15 mouse cellular contexts compared by ENCODE assay signal in the genomic region with DNA sequence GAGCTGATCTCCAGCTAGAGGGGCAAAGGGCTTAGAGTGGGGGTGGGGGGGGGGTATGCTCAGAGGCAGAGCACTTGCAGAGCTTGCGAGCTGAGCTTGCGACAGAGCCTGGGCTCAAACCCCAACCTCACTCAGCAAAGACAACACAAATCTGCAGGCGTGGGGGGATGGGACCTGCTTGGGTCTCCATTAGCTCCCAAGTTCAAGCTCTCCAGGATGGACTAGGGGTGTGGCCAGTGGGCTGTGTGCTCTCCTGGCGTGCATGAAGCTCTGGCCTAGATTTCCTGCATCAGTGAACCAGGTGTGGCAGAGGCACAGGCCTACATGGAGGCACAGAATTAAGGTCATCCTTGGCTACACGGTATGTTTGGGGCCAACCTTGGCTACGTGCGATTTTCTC. TPM values are rescaled to one million over a fixed set of nuclear protein-coding genes. Genes with fewer than 3 reads are reported as not detected.
A peak's percentile ranks its signal among the peaks of the same experiment; 100 is the strongest.
DNase-seq lines count a peak whose midpoint lies in the region; ATAC-seq and TF ChIP-seq lines count a peak whose summit lies in the region.
"Had no signal": no experiment of that assay in that cellular context is flagged by ENCODE, and none has a peak within 500 bp of the region (broad histone marks: within the 10 kb centered on the region; RNA-seq: fewer than 3 reads in every experiment).

No protein-coding gene starts in this region.

- no peak for TF ChIP-seq CTCF in spleen, adult 2 months (IDR thresholded peaks at IDR 0.05; ENCODE audit: extremely low read depth, insufficient read depth, insufficient read length, insufficient replicate concordance)

- WGBS in spleen, adult 2 months: 34% methylated on average over 7 of the region's 7 CpGs

- peak; percentile 70 for DNase-seq in CD4-positive, CD25-positive, alpha-beta regulatory T cell, adult 2 months (ENCODE audit: low read depth, low spot score)
- no peak for DNase-seq in spleen, adult 2 months (ENCODE audit: low read depth in 1 of 2, low spot score in 2 of 2)
- DNase-seq in spleen, adult 12 weeks (ENCODE audit: low spot score): no peak
- no peak for DNase-seq in embryo, embryonic 9.5 days (ENCODE audit: extremely low spot score)
- no peak for DNase-seq in gastrocnemius, adult 18-20 months (ENCODE audit: low spot score)
- DNase-seq: adrenal gland, adult 8-10 months; gastrocnemius, postnatal 10 days; heart, postnatal 10 days; kidney, adult 18-20 months had no signal

- H3K4me1 ChIP-seq in spleen, adult 2 months (ENCODE audit: control insufficient read depth, insufficient read depth, insufficient read length): peaks cover 28% of the 10 kb centered on the region
- H3K4me1 ChIP-seq: midbrain, embryonic 13.5 days had no signal

- no peak for ATAC-seq in CD4-positive, CD25-positive, alpha-beta regulatory T cell, adult 4 months
- ATAC-seq in megakaryocyte progenitor cell, adult 5-6 weeks (replicated peaks; ENCODE audit: poor library complexity): peak; percentile 13; the same call in 1 of the 2 replicates
- no peak for ATAC-seq in cerebellum, adult (ENCODE audit: insufficient number of reproducible peaks, low FRiP score, low TSS enrichment)
- ATAC-seq: midbrain, embryonic 13.5 days had no signal

- no peaks in the 10 kb centered on the region for H3K27me3 ChIP-seq in spleen, adult 2 months (ENCODE audit: control insufficient read depth, insufficient read depth, low read length)
- H3K27me3 ChIP-seq: midbrain, embryonic 13.5 days had no signal

- TF ChIP-seq POLR2A in spleen, adult 2 months (IDR thresholded peaks at IDR 0.05; ENCODE audit: low read depth, low read length): no peak

- H3K4me3 ChIP-seq in spleen, adult 2 months (ENCODE audit: extremely low read depth, insufficient read depth, insufficient read length): peak overlapping the region; percentile 58
- H3K4me3 ChIP-seq: erythroblast, embryonic 14.5 days; midbrain, embryonic 13.5 days had no signal

- H3K36me3 ChIP-seq in spleen, adult 2 months (ENCODE audit: control insufficient read depth, insufficient read depth, low read length): no peaks in the 10 kb centered on the region; the same call in 1 of the 2 replicates
- H3K36me3 ChIP-seq: midbrain, embryonic 13.5 days had no signal

- H3K27ac ChIP-seq in spleen, adult 2 months (ENCODE audit: insufficient read depth, low read length): peak overlapping the region; percentile 84
- H3K27ac ChIP-seq: liver, embryonic 14.5 days; midbrain, embryonic 13.5 days had no signal

RNA-seq across cellular contexts. Expression of a gene that starts 4.0 kb away (rescaled TPM):
- 100 to 1,000 TPM; 473 to 498 TPM for polyA plus RNA-seq in CD4-positive, CD25-positive, alpha-beta regulatory T cell, adult 4 months (2017; shearing (Covaris generic))
- polyA plus RNA-seq in spleen, adult 2 months (2012; rRNA removed): 274 and 338 TPM in 2 replicates
- total RNA-seq in megakaryocyte progenitor cell, adult 5-6 weeks (2015): 244 and 245 TPM in 2 replicates
- 82.0 and 99.0 TPM in 2 replicates for total RNA-seq in megakaryocyte progenitor cell, adult 5-6 weeks (2017)
- total RNA-seq in gastrocnemius, adult 18-20 months (2021): under 1 TPM; 0.85 to 0.87 TPM

RNA-seq across cellular contexts. Expression of a gene that starts 28.2 kb away (rescaled TPM):
- polyA plus RNA-seq in CD4-positive, CD25-positive, alpha-beta regulatory T cell, adult 4 months (2017; shearing (Covaris generic)): not detected
- 3.0 and 4.8 TPM in 2 replicates for polyA plus RNA-seq in spleen, adult 2 months (2012; rRNA removed)
- total RNA-seq in megakaryocyte progenitor cell, adult 5-6 weeks (2015): 6.5 and 7.2 TPM in 2 replicates
- total RNA-seq in megakaryocyte progenitor cell, adult 5-6 weeks (2017): 5.6 and 8.2 TPM in 2 replicates
- 1 to 10 TPM in 1 of 2 experiments, under 1 TPM in 1; 0.93 to 1.1 TPM for total RNA-seq in gastrocnemius, adult 18-20 months (2021)

RNA-seq across cellular contexts. Expression of a gene that starts 55.9 kb away (rescaled TPM):
- polyA plus RNA-seq in CD4-positive, CD25-positive, alpha-beta regulatory T cell, adult 4 months (2017; shearing (Covaris generic)): 10 to 100 TPM in 1 of 2 experiments, 1 to 10 TPM in 1; 7.1 to 10.8 TPM
- 77.5 and 79.7 TPM in 2 replicates for polyA plus RNA-seq in spleen, adult 2 months (2012; rRNA removed)
- 108 TPM in 2 replicates for total RNA-seq in megakaryocyte progenitor cell, adult 5-6 weeks (2015)
- total RNA-seq in megakaryocyte progenitor cell, adult 5-6 weeks (2017): 87.2 and 98.4 TPM in 2 replicates
- 100 to 1,000 TPM; 159 to 182 TPM for total RNA-seq in gastrocnemius, adult 18-20 months (2021)

RNA-seq across cellular contexts. Expression of a gene that starts 56.2 kb away (rescaled TPM):
- polyA plus RNA-seq in CD4-positive, CD25-positive, alpha-beta regulatory T cell, adult 4 months (2017; shearing (Covaris generic)): 10 to 100 TPM; 13.6 to 15.4 TPM
- 27.2 and 28.0 TPM in 2 replicates for polyA plus RNA-seq in spleen, adult 2 months (2012; rRNA removed)
- 16.2 and 17.2 TPM in 2 replicates for total RNA-seq in megakaryocyte progenitor cell, adult 5-6 weeks (2015)
- 26.0 and 37.7 TPM in 2 replicates for total RNA-seq in megakaryocyte progenitor cell, adult 5-6 weeks (2017)
- total RNA-seq in gastrocnemius, adult 18-20 months (2021): 1 to 10 TPM; 6.8 to 8.3 TPM

Comparison
In these comparisons a context has a peak if more than half of its experiments do, and no peak if none do; other contexts are left out.
1. RNA of a gene that starts 4.0 kb away (total RNA-seq): 82.0 to 245 TPM in megakaryocyte progenitor cell, adult 5-6 weeks; 0.85 to 0.87 TPM in gastrocnemius, adult 18-20 months; every median in the first group is over 10 times any median in the second.